Mouse (Mus musculus) T-helper 1 cell (primary cell): ENCODE results near the gene P3h1.
"Not testable (repeated sequence)": the region's sequence is repeated elsewhere in the genome, so short reads cannot be mapped to it uniquely, and the experiment has no call there.

Experiments used
- in situ Hi-C: fragments of 300-600 bp; cut with MboI, MseI; formaldehyde crosslinking; loops from one replicate; pipeline ENCODE4 v1.15.1; 2025; ENCODE audit warnings: high pct_unique_total_duplicates

P3h1 gene

GRCm38 (mm10) chr4:119274627-119275026, 41.9 kb downstream of the P3h1 start:
- in situ Hi-C loops, result no loop called here

- in situ Hi-C loops, result no loop called here
Observed at GRCm38 (mm10) chr4:119275226-119275625, 42.5 kb downstream of the P3h1 start.

GRCm38 (mm10) chr4:119275726-119276125, 43.0 kb downstream of the P3h1 start:
- in situ Hi-C loops, result no loop called here

GRCm38 (mm10) chr4:119278784-119279183, 46.1 kb downstream of the P3h1 start:
- in situ Hi-C loops, result not testable (repeated sequence)

- in situ Hi-C loops, result no loop called here
Observed at GRCm38 (mm10) chr4:119284861-119285260, 52.1 kb downstream of the P3h1 start.

GRCm38 (mm10) chr4:119285336-119285735, 52.6 kb downstream of the P3h1 start:
- in situ Hi-C loops, result no loop called here

GRCm38 (mm10) chr4:119291921-119292320, 59.2 kb downstream of the P3h1 start:
- in situ Hi-C loops, result no loop called here

- in situ Hi-C loops, result no loop called here
Observed at GRCm38 (mm10) chr4:119292771-119293573, 60.3 kb downstream of the P3h1 start.

GRCm38 (mm10) chr4:119293574-119294258, 61.0 kb downstream of the P3h1 start:
- in situ Hi-C loops, result no loop called here

- in situ Hi-C loops, result no loop called here
Observed at GRCm38 (mm10) chr4:119294415-119295133, 61.9 kb downstream of the P3h1 start, which contains the start of gene Ybx1. Ybx1 (minus strand) TSS chr4:119294604.

- in situ Hi-C loops, result no loop called here
Observed at GRCm38 (mm10) chr4:119295134-119295453, 62.4 kb downstream of the P3h1 start.

GRCm38 (mm10) chr4:119297361-119297760, 64.6 kb downstream of the P3h1 start:
- in situ Hi-C loops, result no loop called here
